Mouse (Mus musculus): ENCODE results near the gene Hnrnpd. TPM values are rescaled to one million over a fixed set of nuclear protein-coding genes. Genes with fewer than 3 reads are reported as not detected.
A peak's percentile ranks its signal among the peaks of the same experiment; 100 is the strongest.

Gene Hnrnpd
- polyA plus RNA-seq, 1 experiment, result 78.3 TPM

DNA sequence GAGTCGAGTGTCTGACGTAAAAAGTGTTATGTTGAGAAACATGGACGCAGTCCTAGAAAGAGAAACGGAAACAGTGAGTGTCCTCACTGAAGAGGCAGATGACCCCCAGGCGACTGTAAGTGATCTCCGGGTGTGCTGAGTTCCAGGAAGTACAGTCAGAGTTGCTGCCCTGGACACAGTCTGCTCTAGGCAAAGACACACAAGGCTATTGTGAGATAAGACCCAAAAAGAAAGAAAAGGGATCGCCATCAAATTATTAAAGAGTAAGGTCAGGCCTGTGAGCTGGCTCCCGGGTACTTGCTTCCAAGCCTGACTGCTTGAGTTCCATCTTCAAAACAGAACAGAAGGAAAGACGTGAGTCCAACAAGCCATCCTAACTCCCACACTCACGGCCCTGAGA is 37.5 kb downstream of the Hnrnpd start:
- TF ChIP-seq POLR2A (IDR thresholded peaks at IDR 0.05; ENCODE audit: low read depth, low read length) (no peak), CTCF (IDR thresholded peaks at IDR 0.05; ENCODE audit: extremely low read depth, insufficient read depth, insufficient read length, insufficient replicate concordance) (no peak)
- Histone ChIP-seq H3K27me3 (ENCODE audit: control insufficient read depth, insufficient read depth, low read length) (no peaks in the 10 kb centered on the region), H3K4me3 (ENCODE audit: extremely low read depth, insufficient read depth, insufficient read length) (no peak overlapping the region), H3K36me3 (ENCODE audit: control insufficient read depth, insufficient read depth, low read length) (no peaks in the 10 kb centered on the region), H3K27ac (ENCODE audit: insufficient read depth, low read length) (no peak overlapping the region), H3K4me1 (ENCODE audit: control insufficient read depth, insufficient read depth, insufficient read length) (no peaks in the 10 kb centered on the region)
- DNase-seq (ENCODE audit: low read depth in 1 of 2, low spot score in 2 of 2), result no peak
- 82% methylated on average over 10 of the region's 10 CpGs for whole genome bisulfite sequencing

DNA sequence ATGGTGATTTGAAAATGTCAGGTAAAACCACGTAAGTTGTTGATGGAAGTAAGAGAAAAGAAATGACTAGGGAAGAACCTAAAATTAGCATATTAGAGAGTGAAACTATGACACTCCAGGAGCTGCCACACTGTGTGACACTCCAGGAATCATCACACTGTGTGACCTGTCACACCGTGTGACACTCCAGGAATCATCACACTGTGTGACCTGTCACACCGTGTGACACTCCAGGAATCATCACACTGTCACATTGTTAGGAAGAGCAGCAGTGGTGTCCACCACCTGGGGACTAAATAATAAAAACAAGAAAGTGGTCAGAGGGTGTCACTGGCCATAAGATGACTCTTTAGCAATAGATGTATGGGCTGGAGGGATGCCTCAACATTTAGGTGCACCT is 39.3 kb downstream of the Hnrnpd start:
- Histone ChIP-seq H3K27ac (ENCODE audit: insufficient read depth, low read length) (no peak overlapping the region), H3K4me1 (ENCODE audit: control insufficient read depth, insufficient read depth, insufficient read length) (no peaks in the 10 kb centered on the region), H3K36me3 (ENCODE audit: control insufficient read depth, insufficient read depth, low read length) (no peaks in the 10 kb centered on the region), H3K27me3 (ENCODE audit: control insufficient read depth, insufficient read depth, low read length) (no peaks in the 10 kb centered on the region), H3K4me3 (ENCODE audit: extremely low read depth, insufficient read depth, insufficient read length) (no peak overlapping the region)
- 94% methylated on average over 3 of the region's 3 CpGs for WGBS
- DNase-seq (ENCODE audit: low read depth in 1 of 2, low spot score in 2 of 2), result no peak
- TF ChIP-seq POLR2A (IDR thresholded peaks at IDR 0.05; ENCODE audit: low read depth, low read length) (no peak), CTCF (IDR thresholded peaks at IDR 0.05; ENCODE audit: extremely low read depth, insufficient read depth, insufficient read length, insufficient replicate concordance) (no peak)

DNA sequence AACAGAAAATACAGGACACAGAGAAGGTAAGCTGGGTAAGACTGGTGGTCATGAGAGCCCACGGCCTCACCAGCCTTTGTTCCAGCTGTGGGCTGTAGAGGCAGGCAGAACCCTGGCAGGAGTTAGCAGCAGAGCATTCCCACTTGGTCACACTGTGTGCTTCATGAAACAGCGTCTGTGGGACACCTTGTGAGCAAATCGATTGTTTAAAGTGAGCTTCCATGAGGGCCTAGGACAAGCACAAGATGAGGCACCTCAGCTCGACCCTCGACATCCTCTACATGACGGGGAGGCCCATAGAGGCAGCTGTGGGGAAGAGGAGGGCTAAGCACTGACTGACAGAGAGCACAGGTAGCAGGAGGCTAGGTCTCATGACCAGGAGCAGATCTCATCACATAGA is 46.8 kb downstream of the Hnrnpd start:
- no peak for DNase-seq (ENCODE audit: low read depth in 1 of 2, low spot score in 2 of 2)
- no peaks in the 10 kb centered on the region for H3K27me3 ChIP-seq (ENCODE audit: control insufficient read depth, insufficient read depth, low read length)
- no peak for TF ChIP-seq CTCF (IDR thresholded peaks at IDR 0.05; ENCODE audit: extremely low read depth, insufficient read depth, insufficient read length, insufficient replicate concordance)
- TF ChIP-seq POLR2A (IDR thresholded peaks at IDR 0.05; ENCODE audit: low read depth, low read length), result no peak
- no peaks in the 10 kb centered on the region for H3K4me1 ChIP-seq (ENCODE audit: control insufficient read depth, insufficient read depth, insufficient read length)
- 83% methylated on average over 6 of the region's 6 CpGs for WGBS
- no peaks in the 10 kb centered on the region for H3K36me3 ChIP-seq (ENCODE audit: control insufficient read depth, insufficient read depth, low read length)
- no peak overlapping the region for H3K4me3 ChIP-seq (ENCODE audit: extremely low read depth, insufficient read depth, insufficient read length)
- no peak overlapping the region for H3K27ac ChIP-seq (ENCODE audit: insufficient read depth, low read length)

GRCm38 (mm10) chr5:99927951-99928350 is 50.8 kb downstream of the Hnrnpd start:
- Histone ChIP-seq H3K4me3 (ENCODE audit: extremely low read depth, insufficient read depth, insufficient read length) (no peak overlapping the region), H3K36me3 (ENCODE audit: control insufficient read depth, insufficient read depth, low read length) (no peaks in the 10 kb centered on the region), H3K27ac (ENCODE audit: insufficient read depth, low read length) (no peak overlapping the region), H3K27me3 (ENCODE audit: control insufficient read depth, insufficient read depth, low read length) (no peaks in the 10 kb centered on the region), H3K4me1 (ENCODE audit: control insufficient read depth, insufficient read depth, insufficient read length) (no peaks in the 10 kb centered on the region)
- 62% methylated on average over 4 of the region's 4 CpGs for WGBS
- TF ChIP-seq POLR2A (IDR thresholded peaks at IDR 0.05; ENCODE audit: low read depth, low read length) (no peak), CTCF (IDR thresholded peaks at IDR 0.05; ENCODE audit: extremely low read depth, insufficient read depth, insufficient read length, insufficient replicate concordance) (peak; percentile 60; the same call in 1 of the 2 replicates)
- peak in 1 of 2 experiments; percentile 35 for DNase-seq (ENCODE audit: low read depth in 1 of 2, low spot score in 2 of 2)

DNA sequence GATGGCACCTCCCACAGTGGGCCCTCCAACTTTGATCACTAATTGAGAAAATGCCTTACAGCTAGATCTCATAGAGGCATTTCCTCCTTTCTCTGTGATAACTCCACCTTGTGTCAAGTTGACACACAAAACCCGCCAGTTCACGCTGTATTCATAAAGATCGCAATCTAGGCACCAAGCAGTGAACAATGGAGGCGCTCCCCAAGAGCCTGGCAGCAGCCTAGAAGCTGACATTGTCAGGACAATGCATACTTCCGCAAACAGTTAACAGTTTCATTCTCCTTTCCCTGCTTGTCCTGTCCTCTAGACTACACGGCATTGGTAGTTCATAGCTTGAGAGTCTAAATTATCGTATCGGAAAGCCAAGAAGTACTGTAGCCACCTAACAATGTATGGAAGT is 56.7 kb downstream of the Hnrnpd start:
- Histone ChIP-seq H3K36me3 (ENCODE audit: control insufficient read depth, insufficient read depth, low read length) (no peaks in the 10 kb centered on the region), H3K4me1 (ENCODE audit: control insufficient read depth, insufficient read depth, insufficient read length) (no peaks in the 10 kb centered on the region), H3K27me3 (ENCODE audit: control insufficient read depth, insufficient read depth, low read length) (no peaks in the 10 kb centered on the region), H3K27ac (ENCODE audit: insufficient read depth, low read length) (no peak overlapping the region), H3K4me3 (ENCODE audit: extremely low read depth, insufficient read depth, insufficient read length) (no peak overlapping the region)
- WGBS, result 84% methylated on average over 8 of the region's 8 CpGs
- no peak for DNase-seq (ENCODE audit: low read depth in 1 of 2, low spot score in 2 of 2)
- TF ChIP-seq POLR2A (IDR thresholded peaks at IDR 0.05; ENCODE audit: low read depth, low read length) (no peak), CTCF (IDR thresholded peaks at IDR 0.05; ENCODE audit: extremely low read depth, insufficient read depth, insufficient read length, insufficient replicate concordance) (no peak)

DNA sequence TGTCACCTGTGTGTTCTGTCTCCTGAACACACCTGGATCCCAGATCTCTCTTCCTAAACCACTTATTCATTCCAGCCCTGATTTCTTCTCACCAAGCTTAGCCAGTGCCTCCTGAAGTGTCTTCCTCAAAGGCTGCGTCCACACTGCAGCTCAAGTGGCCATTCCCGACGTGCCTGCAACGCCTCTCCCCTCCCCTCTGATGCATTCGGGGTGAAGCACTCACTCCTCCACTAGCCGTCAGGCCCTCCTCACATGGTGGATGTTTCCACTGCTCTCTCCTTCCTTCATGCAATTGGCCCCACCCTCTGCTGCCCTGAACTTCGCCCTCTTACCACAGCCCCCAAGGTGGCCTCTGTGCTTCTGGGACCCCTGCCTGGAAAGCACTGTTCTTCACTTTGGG is 63.2 kb downstream of the Hnrnpd start:
- WGBS, result 69% methylated on average over 7 of the region's 7 CpGs
- H3K36me3 ChIP-seq (ENCODE audit: control insufficient read depth, insufficient read depth, low read length), result no peaks in the 10 kb centered on the region
- H3K4me1 ChIP-seq (ENCODE audit: control insufficient read depth, insufficient read depth, insufficient read length), result no peaks in the 10 kb centered on the region
- H3K27me3 ChIP-seq (ENCODE audit: control insufficient read depth, insufficient read depth, low read length), result no peaks in the 10 kb centered on the region
- DNase-seq (ENCODE audit: low read depth in 1 of 2, low spot score in 2 of 2), result no peak
- no peak overlapping the region for H3K27ac ChIP-seq (ENCODE audit: insufficient read depth, low read length)
- H3K4me3 ChIP-seq (ENCODE audit: extremely low read depth, insufficient read depth, insufficient read length), result no peak overlapping the region
- TF ChIP-seq CTCF (IDR thresholded peaks at IDR 0.05; ENCODE audit: extremely low read depth, insufficient read depth, insufficient read length, insufficient replicate concordance), result no peak
- no peak for TF ChIP-seq POLR2A (IDR thresholded peaks at IDR 0.05; ENCODE audit: low read depth, low read length)

DNA sequence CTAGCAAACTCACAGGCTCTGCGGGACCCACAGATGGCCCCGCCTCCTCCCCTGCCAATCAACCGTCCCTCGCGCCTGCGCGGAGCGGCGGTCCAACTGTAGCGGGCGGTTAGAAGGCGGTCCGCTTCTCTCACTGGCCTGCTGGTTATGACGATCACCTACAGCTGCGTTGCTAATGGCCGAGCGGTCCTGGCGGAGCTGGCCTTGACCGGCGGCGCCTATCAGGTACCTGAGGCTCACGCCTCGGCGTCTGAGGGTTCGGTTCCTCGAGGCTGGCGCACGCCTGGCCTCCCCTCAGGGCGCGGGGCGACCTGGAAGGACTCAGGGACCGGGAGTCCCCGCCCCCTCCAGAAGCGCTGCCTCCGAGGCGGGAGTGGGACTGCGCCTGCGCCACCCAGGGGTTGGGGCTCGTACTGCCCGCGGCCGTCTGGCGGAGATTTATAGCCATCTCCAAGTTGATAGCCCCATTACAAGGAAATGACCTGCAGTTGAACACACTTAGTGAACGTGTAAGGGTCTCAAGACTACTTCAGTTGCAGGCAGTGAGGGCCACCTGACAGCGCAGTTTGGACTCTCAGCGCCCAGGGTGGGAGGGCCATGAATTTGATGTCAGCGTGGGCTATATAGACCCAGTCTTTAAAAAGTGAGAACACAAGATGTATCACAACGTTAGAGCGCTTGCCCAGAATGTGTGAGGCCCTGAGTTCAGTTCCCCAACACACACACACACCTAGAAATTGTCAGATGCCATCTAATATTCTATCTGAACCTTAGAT is 72.4 kb downstream of the Hnrnpd start, which contains the start of gene Vamp9:
TSS of gene Vamp9 (plus strand) at position 74 of the 776 bp plus-strand sequence.
- H3K4me3 ChIP-seq (ENCODE audit: extremely low read depth, insufficient read depth, insufficient read length), result peak within 1 kb of the TSS; percentile 61
- H3K4me1 ChIP-seq (ENCODE audit: control insufficient read depth, insufficient read depth, insufficient read length), result peaks cover 3% of the 10 kb centered on the region; the same call in 1 of the 2 replicates
- 6% methylated on average over 49 of the region's 49 CpGs for WGBS
- no peaks in the 10 kb centered on the region for H3K27me3 ChIP-seq (ENCODE audit: control insufficient read depth, insufficient read depth, low read length)
- peak; percentile 81 to 94 for DNase-seq (ENCODE audit: low read depth in 1 of 2, low spot score in 2 of 2)
- H3K27ac ChIP-seq (ENCODE audit: insufficient read depth, low read length), result peak within 1 kb of the TSS; percentile 60
- TF ChIP-seq CTCF (IDR thresholded peaks at IDR 0.05; ENCODE audit: extremely low read depth, insufficient read depth, insufficient read length, insufficient replicate concordance) (0 out of 2 replicates have a peak, but pooled peaks have one; percentile 26), POLR2A (IDR thresholded peaks at IDR 0.05; ENCODE audit: low read depth, low read length) (no peak)
- H3K36me3 ChIP-seq (ENCODE audit: control insufficient read depth, insufficient read depth, low read length), result no peaks in the 10 kb centered on the region

Other genes starting within 250 kb of the Hnrnpd start
- 13.9 and 15.1 TPM in 2 replicates for gene Rasgef1b, start 249.9 kb downstream of the Hnrnpd start, polyA plus RNA-seq (2012; rRNA removed)
- gene Vamp9, start 72.7 kb downstream of the Hnrnpd start, polyA plus RNA-seq (2012; rRNA removed), result not detected in 2 replicates
- 2.2 and 2.4 TPM in 2 replicates for gene 4930524J08Rik, start 123 bp upstream of the Hnrnpd start, polyA plus RNA-seq (2012; rRNA removed)
- gene Hnrnpdl, start 60.7 kb upstream of the Hnrnpd start, polyA plus RNA-seq (2012; rRNA removed), result 67.7 and 74.8 TPM in 2 replicates
- 20.6 and 24.6 TPM in 2 replicates for gene Enoph1, start 61.0 kb upstream of the Hnrnpd start, polyA plus RNA-seq (2012; rRNA removed)
- gene Tmem150c, start 180.9 kb upstream of the Hnrnpd start, polyA plus RNA-seq (2012; rRNA removed), result 0.55 and 0.69 TPM in 2 replicates

Measured in spleen, adult 2 months (tissue).